Mouse (Mus musculus) liver, embryonic 11.5 days (tissue): ENCODE measurements at regions not wholly inside any gene's neighbourhood (a gene's known extent, or its start where the extent isn't known, plus 50 kb on each side); places are given as distances from the start of the nearest gene placed in this dataset.

Source experiments
- ATAC-seq: fragments of 200-750 bp; cut with Nextera tagmentation; replicated peaks from 2 replicates; pipeline ENCODE4 v1.8.0; 2017; ENCODE audit warnings: moderate number of reproducible peaks, mild to moderate bottlenecking, moderate TSS enrichment, moderate library complexity; ENCODE audit not compliant: low FRiP score
- DNase-seq: peaks from one replicate; pipeline ENCODE4 v3.0.0-alpha.2; 2017; ENCODE audit warnings: low spot score
- H3K27ac ChIP-seq: fragments of 300-500 bp; sonication (generic); 2 replicates; pipeline ENCODE4 v1.5.1; 2014; ENCODE audit warnings: mild to moderate bottlenecking, low read depth, low read length, control low read depth
- H3K27me3 ChIP-seq: fragments of 300-500 bp; sonication (generic); replicated peaks from 2 replicates; pipeline ENCODE4 v1.6.1; 2014; ENCODE audit warnings: low read length, mixed read lengths; ENCODE audit not compliant: control insufficient read depth, insufficient read depth
- H3K36me3 ChIP-seq: fragments of 300-500 bp; sonication (generic); 2 replicates; pipeline ENCODE4 v1.6.1; 2014; ENCODE audit warnings: mild to moderate bottlenecking, low read length, moderate library complexity, mixed read lengths; ENCODE audit not compliant: control insufficient read depth, insufficient read depth
- H3K4me1 ChIP-seq: fragments of 300-500 bp; sonication (generic); replicated peaks from 2 replicates; pipeline ENCODE4 v1.6.1; 2014; ENCODE audit warnings: low read length, mixed read lengths; ENCODE audit not compliant: control insufficient read depth, insufficient read depth
- H3K4me2 ChIP-seq: fragments of 300-500 bp; sonication (generic); 2 replicates; pipeline ENCODE4 v1.6.1; 2014; ENCODE audit warnings: mild to moderate bottlenecking, control low read depth, moderate library complexity
- H3K4me3 ChIP-seq: fragments of 300-500 bp; sonication (generic); 2 replicates; pipeline ENCODE4 v1.5.1; 2014; ENCODE audit warnings: low read depth, low read length, control low read depth
- H3K9ac ChIP-seq: fragments of 300-500 bp; sonication (generic); 2 replicates; pipeline ENCODE4 v1.6.1; 2014; ENCODE audit warnings: low read depth, low read length, control low read depth
- H3K9me3 ChIP-seq: fragments of 300-500 bp; sonication (generic); 2 replicates; pipeline ENCODE4 v1.6.1; 2016; ENCODE audit warnings: low read length, inconsistent platforms, mixed read lengths; ENCODE audit not compliant: control insufficient read depth
- WGBS: fragments of 180-500 bp; shearing (Covaris S2); extraction: QIAGEN DNeasy Blood & Tissue Kit; methylation state at CpG from one replicate; pipeline ENCODE4 v1.1.7; 2014; 5-methylcytosine and 5-hydroxymethylcytosine counted together

GRCm38 (mm10) chr3:61849317-61849716, 483.6 kb upstream of the B430305J03Rik start:
- ATAC-seq (no peak), DNase-seq (no peak)
- no peak overlapping the region for H3K9ac ChIP-seq
- H3K4me2 ChIP-seq = no peak overlapping the region
- 86% methylated on average over 2 of the region's 2 CpGs for WGBS
- no peaks in the 10 kb centered on the region for H3K27me3 ChIP-seq
- H3K27ac ChIP-seq = no peak overlapping the region
- H3K4me1 ChIP-seq = no peaks in the 10 kb centered on the region
- no peak overlapping the region for H3K4me3 ChIP-seq
- no peaks in the 10 kb centered on the region for H3K9me3 ChIP-seq
- no peaks in the 10 kb centered on the region for H3K36me3 ChIP-seq

DNA sequence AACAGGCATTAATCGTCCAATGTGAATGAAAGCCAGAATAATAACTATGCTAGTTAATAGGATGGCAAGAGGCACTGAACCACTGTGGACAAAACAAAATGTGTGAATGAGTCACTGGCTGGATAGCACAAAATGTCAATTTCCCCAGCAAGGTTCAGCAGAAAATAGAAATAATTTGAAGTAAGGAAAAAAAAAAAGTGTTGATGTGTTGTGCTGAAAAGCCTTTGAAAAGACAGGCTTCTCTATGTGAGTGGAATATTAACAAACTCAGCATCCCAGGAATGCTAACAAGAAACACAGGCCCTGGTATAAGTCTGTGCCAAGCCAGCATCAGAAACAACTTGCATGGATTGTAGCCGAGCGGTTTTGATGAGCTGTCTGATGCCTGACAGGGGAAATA, 481.0 kb upstream of the B430305J03Rik start:
- Histone ChIP-seq H3K4me2 (no peak overlapping the region), H3K36me3 (no peaks in the 10 kb centered on the region), H3K27ac (no peak overlapping the region), H3K27me3 (no peaks in the 10 kb centered on the region), H3K9me3 (no peaks in the 10 kb centered on the region), H3K9ac (no peak overlapping the region), H3K4me1 (no peaks in the 10 kb centered on the region), H3K4me3 (no peak overlapping the region)
- ATAC-seq = no peak
- 81% methylated on average over 3 of the region's 3 CpGs for WGBS
- DNase-seq = no peak

DNA sequence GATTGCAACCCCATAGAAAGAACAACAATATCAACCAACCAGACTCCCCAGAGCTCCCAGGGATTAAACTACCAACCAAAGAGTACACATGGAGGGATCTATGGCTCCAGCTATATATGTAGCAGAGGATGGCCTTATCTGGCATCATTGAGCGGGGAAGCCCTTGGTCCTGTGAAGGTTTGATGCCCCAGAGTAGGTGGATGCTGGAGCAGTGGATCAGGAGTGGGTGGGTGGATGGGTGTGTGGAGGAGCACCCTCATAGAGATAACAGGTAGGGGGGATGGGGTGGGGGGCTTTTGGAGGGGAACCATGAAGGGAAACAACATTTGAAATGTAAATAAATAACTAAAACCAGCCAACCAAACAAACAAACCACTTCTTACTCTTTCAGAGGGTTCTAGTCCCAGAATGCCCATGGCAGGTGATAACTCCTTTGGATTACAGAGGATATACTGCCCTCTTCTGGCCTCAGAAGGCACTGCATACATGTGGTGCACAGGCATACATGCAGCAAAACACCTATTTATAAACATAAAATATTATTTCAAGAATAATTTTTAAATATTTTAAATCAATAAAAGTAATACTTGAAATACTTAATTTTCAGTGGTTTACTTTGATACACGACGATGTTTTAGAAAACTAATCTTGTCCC, 473.7 kb upstream of the B430305J03Rik start:
- Histone ChIP-seq H3K9me3 (no peaks in the 10 kb centered on the region), H3K4me1 (no peaks in the 10 kb centered on the region), H3K4me3 (no peak overlapping the region), H3K27me3 (no peaks in the 10 kb centered on the region), H3K9ac (no peak overlapping the region), H3K27ac (no peak overlapping the region), H3K4me2 (no peak overlapping the region), H3K36me3 (no peaks in the 10 kb centered on the region)
- DNase-seq (no peak), ATAC-seq (peak; percentile 54; the same call in 1 of the 2 replicates)
- WGBS = 39% methylated on average over 3 of the region's 3 CpGs

DNA sequence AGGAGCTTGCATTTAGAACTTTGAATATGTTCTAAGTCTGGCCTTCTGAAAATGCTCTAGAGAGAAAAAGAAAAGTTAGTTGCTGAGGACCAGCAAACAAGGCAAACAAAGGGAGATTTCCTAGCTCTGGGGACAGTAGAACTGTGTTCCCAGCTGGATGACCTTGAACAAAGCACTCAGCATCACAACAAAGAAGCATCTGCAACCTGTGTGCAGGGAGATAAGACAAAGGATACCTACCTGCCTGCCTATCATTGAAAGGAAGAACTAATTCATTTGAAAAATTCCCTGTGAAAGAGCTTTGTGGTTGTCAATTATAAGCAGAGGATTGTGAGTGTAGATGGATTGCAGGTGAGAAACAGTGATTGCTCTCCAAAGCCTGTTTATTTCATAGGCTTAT, 451.1 kb upstream of the B430305J03Rik start:
- H3K27ac ChIP-seq = no peak overlapping the region
- DNase-seq = no peak
- no peak for ATAC-seq
- H3K4me2 ChIP-seq = no peak overlapping the region
- no peaks in the 10 kb centered on the region for H3K9me3 ChIP-seq
- H3K4me1 ChIP-seq = no peaks in the 10 kb centered on the region
- no peaks in the 10 kb centered on the region for H3K27me3 ChIP-seq
- H3K9ac ChIP-seq = no peak overlapping the region
- H3K4me3 ChIP-seq = no peak overlapping the region
- H3K36me3 ChIP-seq = no peaks in the 10 kb centered on the region

- no peaks in the 10 kb centered on the region for H3K36me3 ChIP-seq
- no peak overlapping the region for H3K4me2 ChIP-seq
- DNase-seq (no peak), ATAC-seq (no peak)
- WGBS = 84% methylated on average over 2 of the region's 2 CpGs
- no peak overlapping the region for H3K27ac ChIP-seq
- no peak overlapping the region for H3K4me3 ChIP-seq
- no peak overlapping the region for H3K9ac ChIP-seq
- H3K9me3 ChIP-seq = no peaks in the 10 kb centered on the region
- no peaks in the 10 kb centered on the region for H3K4me1 ChIP-seq
- H3K27me3 ChIP-seq = no peaks in the 10 kb centered on the region
These were observed 430.3 kb upstream of the B430305J03Rik start for GRCm38 (mm10) chr3:61796021-61796420.

DNA sequence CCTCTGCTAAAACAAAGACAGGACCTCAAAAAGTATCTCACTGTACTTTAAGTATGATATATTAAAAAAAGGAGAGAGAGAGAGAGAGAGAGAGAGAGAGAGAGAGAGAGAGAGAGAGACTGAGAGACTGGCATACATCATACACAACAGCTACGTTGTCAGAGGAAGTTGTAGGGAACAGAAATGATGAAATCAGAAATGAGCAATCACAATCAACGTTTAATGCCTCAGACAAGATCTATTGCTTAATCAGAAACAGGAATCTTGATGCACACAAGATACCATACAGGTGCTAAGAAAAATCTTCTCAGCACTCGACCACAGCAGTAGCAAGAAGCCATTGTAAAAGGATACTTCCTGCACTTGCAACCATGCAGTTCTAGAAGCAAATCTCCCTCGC, 424.9 kb upstream of the B430305J03Rik start:
- no peak for ATAC-seq
- no peak overlapping the region for H3K4me3 ChIP-seq
- no peaks in the 10 kb centered on the region for H3K4me1 ChIP-seq
- H3K27ac ChIP-seq = no peak overlapping the region
- DNase-seq = no peak
- H3K9ac ChIP-seq = no peak overlapping the region
- no peaks in the 10 kb centered on the region for H3K36me3 ChIP-seq
- no peaks in the 10 kb centered on the region for H3K27me3 ChIP-seq
- H3K9me3 ChIP-seq = no peaks in the 10 kb centered on the region
- H3K4me2 ChIP-seq = no peak overlapping the region
- 63% methylated on average over 4 of the region's 4 CpGs for WGBS
